Mouse (Mus musculus): ENCODE data around the gene Pgap3.

DNA sequence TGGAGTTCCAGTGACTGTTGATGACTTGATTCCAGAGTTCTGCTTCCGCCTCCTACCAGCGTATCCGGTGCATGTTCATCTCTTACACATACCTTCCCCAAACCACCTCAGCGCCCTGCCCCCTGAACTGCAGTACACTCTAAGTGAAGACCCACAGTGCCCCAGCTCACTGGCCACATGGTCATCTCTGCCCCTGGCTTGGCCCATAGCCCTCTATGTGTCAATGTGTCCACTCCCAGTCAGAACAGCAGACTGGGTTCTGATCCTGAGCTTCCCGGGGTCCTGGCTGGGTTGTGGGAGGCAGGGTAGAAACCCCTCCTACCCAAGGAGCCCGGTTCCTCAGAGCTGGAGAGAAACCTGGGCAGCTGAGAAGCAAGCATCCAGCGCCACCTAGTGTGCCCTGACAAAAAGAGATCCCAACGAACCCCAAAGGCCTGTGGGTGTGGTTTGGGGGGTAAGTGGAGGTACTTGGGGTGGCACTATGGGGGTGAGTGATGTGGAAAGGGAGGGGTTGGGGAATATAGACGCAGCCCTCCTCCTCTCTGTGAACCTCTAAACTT, 11.0 kb downstream of the Pgap3 start:
- TF ChIP-seq GATA1 (IDR thresholded peaks at IDR 0.05; ENCODE audit: borderline replicate concordance, low read length) (no peak), FLI1 (IDR thresholded peaks at IDR 0.05; ENCODE audit: low read length) (no peak)
